ENCODE assay signal across 9 mouse cellular contexts in the genomic region with DNA sequence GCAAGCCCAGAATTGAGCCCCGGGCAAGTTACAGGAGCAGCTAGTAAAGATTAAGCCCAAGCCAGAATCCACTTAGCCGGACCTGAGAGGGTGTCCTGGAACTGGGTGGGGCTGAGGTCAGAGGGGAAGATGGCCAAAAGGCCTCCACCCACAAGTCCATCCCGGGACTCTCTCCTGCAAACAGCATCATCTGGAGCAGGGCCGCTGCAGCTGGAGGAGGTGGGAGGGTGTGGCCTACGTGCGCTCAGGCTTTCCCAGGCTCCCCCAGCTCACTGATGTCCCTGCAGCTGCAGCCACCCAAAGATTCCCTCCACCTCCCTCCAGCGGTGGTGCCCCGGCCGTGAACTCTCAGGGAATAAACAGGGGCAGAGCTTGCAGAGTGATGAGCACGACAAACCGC.
DNase-seq lines count a peak whose midpoint lies in the region; ATAC-seq and TF ChIP-seq lines count a peak whose summit lies in the region.
"Had no signal": no experiment of that assay in that cellular context is flagged by ENCODE, and none has a peak within 500 bp of the region (broad histone marks: within the 10 kb centered on the region; RNA-seq: fewer than 3 reads in every experiment).

No protein-coding gene starts in this region.

- no peaks in the 10 kb centered on the region for H3K36me3 ChIP-seq in heart, embryonic 12.5 days
- no peaks in the 10 kb centered on the region for H3K36me3 ChIP-seq in midbrain, embryonic 10.5 days
- H3K36me3 ChIP-seq in midbrain, embryonic 16.5 days (ENCODE audit: control insufficient read depth, insufficient read depth, low read length): no peaks in the 10 kb centered on the region
- no peaks in the 10 kb centered on the region for H3K36me3 ChIP-seq in limb, embryonic 14.5 days (ENCODE audit: control insufficient read depth, insufficient read depth, low read length)

- TF ChIP-seq CTCF in gastrocnemius, adult 2 months (IDR thresholded peaks at IDR 0.05): no peak

- no peak for ATAC-seq in heart, embryonic 12.5 days (ENCODE audit: insufficient number of reproducible peaks, low FRiP score)
- no peak for ATAC-seq in midbrain, embryonic 16.5 days
- peak; percentile 53; the same call in 1 of the 2 replicates for ATAC-seq in limb, embryonic 14.5 days (ENCODE audit: low FRiP score, low read depth)
- ATAC-seq: Patski had no signal

- TF ChIP-seq POLR2A in limb, embryonic 14.5 days (IDR thresholded peaks at IDR 0.05; ENCODE audit: borderline replicate concordance, extremely low read depth, insufficient read depth, insufficient read length): no peak

- peaks cover 35% of the 10 kb centered on the region for H3K4me1 ChIP-seq in heart, embryonic 12.5 days (replicated peaks)
- H3K4me1 ChIP-seq in midbrain, embryonic 10.5 days: peaks cover 13% of the 10 kb centered on the region
- H3K4me1 ChIP-seq in midbrain, embryonic 16.5 days (ENCODE audit: control insufficient read depth, insufficient read depth, low read length): no peaks in the 10 kb centered on the region
- H3K4me1 ChIP-seq in limb, embryonic 14.5 days (ENCODE audit: control insufficient read depth, insufficient read depth, low read length): peaks cover 16% of the 10 kb centered on the region

- WGBS in heart, embryonic 12.5 days: 23% methylated on average over 11 of the region's 11 CpGs
- 27% methylated on average over 11 of the region's 11 CpGs for WGBS in midbrain, embryonic 10.5 days
- WGBS in midbrain, embryonic 16.5 days: 20% methylated on average over 11 of the region's 11 CpGs
- WGBS in limb, embryonic 14.5 days: 12% methylated on average over 9 of the region's 11 CpGs

- peaks cover 49% of the 10 kb centered on the region for H3K27me3 ChIP-seq in heart, embryonic 12.5 days (replicated peaks)
- peaks cover 13% of the 10 kb centered on the region; the same call in 1 of the 2 replicates for H3K27me3 ChIP-seq in midbrain, embryonic 10.5 days (ENCODE audit: low read depth, poor library complexity, severe bottlenecking)
- H3K27me3 ChIP-seq in midbrain, embryonic 16.5 days (ENCODE audit: control insufficient read depth, insufficient read depth, low read depth, low read length): no peaks in the 10 kb centered on the region
- no peaks in the 10 kb centered on the region for H3K27me3 ChIP-seq in limb, embryonic 14.5 days (ENCODE audit: control insufficient read depth, insufficient read depth, low read length)
- H3K27me3 ChIP-seq: Patski had no signal

- H3K27ac ChIP-seq in heart, embryonic 12.5 days (ENCODE audit: poor library complexity, severe bottlenecking): no peak overlapping the region
- H3K27ac ChIP-seq in midbrain, embryonic 10.5 days (replicated peaks): 0 out of 2 replicates have a peak overlapping the region, but pooled peaks have one; percentile 5
- H3K27ac ChIP-seq in midbrain, embryonic 16.5 days (ENCODE audit: low read length): no peak overlapping the region
- H3K27ac ChIP-seq in gastrocnemius, adult 2 months: peak overlapping the region; percentile 96
- no peak overlapping the region for H3K27ac ChIP-seq in limb, embryonic 14.5 days (replicated peaks; ENCODE audit: low read depth, low read length)

- DNase-seq in heart, adult 18-20 months: peak; percentile 28 to 40
- no peak for DNase-seq in midbrain, embryonic 10.5 days (ENCODE audit: low spot score)
- DNase-seq in gastrocnemius, adult 2 months: peak; percentile 80
- DNase-seq in limb, embryonic 14.5 days (ENCODE audit: low spot score): no peak
- no peak for DNase-seq in B cell, adult 2 months
- no peak for DNase-seq in T-cell, adult 2 months (ENCODE audit: low spot score)

- intact Hi-C loops in gastrocnemius, adult 2 months (cut with DNase I): loop anchor here (1.0 to 10.0 kb wide), 3 partner anchors 67 to 310 kb away; a partner anchor contains a TSS

- no peak overlapping the region for H3K4me3 ChIP-seq in heart, embryonic 12.5 days
- no peak overlapping the region for H3K4me3 ChIP-seq in midbrain, embryonic 10.5 days
- no peak overlapping the region for H3K4me3 ChIP-seq in midbrain, embryonic 16.5 days (ENCODE audit: low read depth, low read length)
- H3K4me3 ChIP-seq in gastrocnemius, adult 2 months: no peak overlapping the region
- no peak overlapping the region for H3K4me3 ChIP-seq in limb, embryonic 14.5 days (replicated peaks; ENCODE audit: low read length)

- H3K4me2 ChIP-seq in heart, embryonic 12.5 days: no peak overlapping the region
- no peak overlapping the region for H3K4me2 ChIP-seq in midbrain, embryonic 16.5 days (ENCODE audit: low read length)
- H3K4me2 ChIP-seq in limb, embryonic 14.5 days (replicated peaks; ENCODE audit: low read depth, low read length, severe bottlenecking): no peak overlapping the region

- no peaks in the 10 kb centered on the region for H3K9me3 ChIP-seq in heart, embryonic 12.5 days (replicated peaks)
- H3K9me3 ChIP-seq in midbrain, embryonic 10.5 days (replicated peaks): no peaks in the 10 kb centered on the region
- no peaks in the 10 kb centered on the region for H3K9me3 ChIP-seq in midbrain, embryonic 16.5 days (replicated peaks; ENCODE audit: control insufficient read depth, low read length, poor library complexity, severe bottlenecking)
- H3K9me3 ChIP-seq in limb, embryonic 14.5 days (ENCODE audit: control insufficient read depth, low read length): no peaks in the 10 kb centered on the region

- no peak overlapping the region for H3K9ac ChIP-seq in heart, embryonic 12.5 days
- no peak overlapping the region for H3K9ac ChIP-seq in midbrain, embryonic 16.5 days (ENCODE audit: low read depth, low read length)
- 0 out of 2 replicates have a peak overlapping the region, but pooled peaks have one; percentile 13 for H3K9ac ChIP-seq in limb, embryonic 14.5 days (ENCODE audit: low read depth, low read length, severe bottlenecking)

Comparison
In these comparisons a context has a peak if more than half of its experiments do, and no peak if none do; other contexts are left out.
1. H3K27ac ChIP-seq: peak in midbrain, embryonic 10.5 days (single experiment) and gastrocnemius, adult 2 months (single experiment); none in heart, embryonic 12.5 days (single experiment), midbrain, embryonic 16.5 days (single experiment) and limb, embryonic 14.5 days (single experiment).
2. DNase-seq: peak in heart, adult 18-20 months (2 of 2) and gastrocnemius, adult 2 months (single experiment); none in midbrain, embryonic 10.5 days (single experiment), limb, embryonic 14.5 days (single experiment), B cell, adult 2 months (0 of 2) and T-cell, adult 2 months (single experiment).